Mouse (Mus musculus): ENCODE results near the gene Rexo5.

GRCm38 (mm10) chr7:119853186-119853585 lies 59.4 kb downstream of the Rexo5 start:
- TF ChIP-seq CTCF (IDR thresholded peaks at IDR 0.05; ENCODE audit: control insufficient read depth, insufficient read depth, insufficient read length) (no peak), MAX (IDR thresholded peaks at IDR 0.05) (no peak), MYOG (IDR thresholded peaks at IDR 0.05; ENCODE audit: control insufficient read depth, extremely low read depth, insufficient read length) (no peak), MYOD1 (IDR thresholded peaks at IDR 0.05; ENCODE audit: control insufficient read depth, insufficient read length, low read depth) (no peak), USF1 (IDR thresholded peaks at IDR 0.05; ENCODE audit: low read depth) (no peak)

All from C2C12 (cell line).